ENCODE assay signal across 25 mouse cellular contexts in genomic region chr19:6516153-6516552, GRCm38 (mm10). TPM values are rescaled to one million over a fixed set of nuclear protein-coding genes. Genes with fewer than 3 reads are reported as not detected.
DNase-seq lines count a peak whose midpoint lies in the region; ATAC-seq and TF ChIP-seq lines count a peak whose summit lies in the region.
"Had no signal": no experiment of that assay in that cellular context is flagged by ENCODE, and none has a peak within 500 bp of the region (broad histone marks: within the 10 kb centered on the region; RNA-seq: fewer than 3 reads in every experiment).

No protein-coding gene starts in this region.

- intact Hi-C loops in heart, adult 2 months (cut with DNase I) = no loop called here

- H3K4me1 ChIP-seq in hindbrain, embryonic 11.5 days (replicated peaks; ENCODE audit: control insufficient read depth, insufficient read depth, low read length) = peaks cover 23% of the 10 kb centered on the region
- peaks cover 38% of the 10 kb centered on the region for H3K4me1 ChIP-seq in hindbrain, embryonic 14.5 days (replicated peaks; ENCODE audit: control insufficient read depth, insufficient read depth, low read length)
- H3K4me1 ChIP-seq in heart, adult 2 months (ENCODE audit: control insufficient read depth, insufficient read depth, low read length) = no peaks in the 10 kb centered on the region
- H3K4me1 ChIP-seq: limb, embryonic 15.5 days; liver, embryonic 15.5 days had no signal

- 0 out of 2 replicates have a peak, but pooled peaks have one; percentile 39 for ATAC-seq in cerebellum, adult (ENCODE audit: insufficient number of reproducible peaks, low FRiP score, low TSS enrichment)
- ATAC-seq in hindbrain, embryonic 11.5 days (ENCODE audit: low FRiP score) = no peak
- no peak for ATAC-seq in hindbrain, embryonic 14.5 days (ENCODE audit: low FRiP score)
- ATAC-seq: forebrain, embryonic 13.5 days; intestine, embryonic 16.5 days; midbrain, embryonic 13.5 days had no signal

- H3K4me3 ChIP-seq in hindbrain, embryonic 11.5 days (ENCODE audit: low read depth, low read length) = no peak overlapping the region
- H3K4me3 ChIP-seq in hindbrain, embryonic 14.5 days (replicated peaks; ENCODE audit: low read length) = no peak overlapping the region
- no peak overlapping the region for H3K4me3 ChIP-seq in heart, adult 2 months
- H3K4me3 ChIP-seq: forebrain, embryonic 13.5 days; limb, embryonic 15.5 days; liver, embryonic 15.5 days; midbrain, embryonic 13.5 days; neural tube, embryonic 13.5 days had no signal

- H3K79me2 ChIP-seq in heart, adult 2 months (replicated peaks; ENCODE audit: control insufficient read depth, insufficient read depth, low read length) = no peaks in the 10 kb centered on the region

- no peak for TF ChIP-seq CTCF in heart, adult 2 months (IDR thresholded peaks at IDR 0.05)

- no peak overlapping the region for H3K4me2 ChIP-seq in hindbrain, embryonic 11.5 days (replicated peaks; ENCODE audit: low read depth, low read length)
- no peak overlapping the region for H3K4me2 ChIP-seq in hindbrain, embryonic 14.5 days (replicated peaks)
- H3K4me2 ChIP-seq: forebrain, embryonic 13.5 days; limb, embryonic 15.5 days; liver, embryonic 15.5 days; midbrain, embryonic 13.5 days; neural tube, embryonic 13.5 days had no signal

- H3K9me3 ChIP-seq in hindbrain, embryonic 11.5 days (ENCODE audit: control insufficient read depth, low read length) = no peaks in the 10 kb centered on the region
- H3K9me3 ChIP-seq in hindbrain, embryonic 14.5 days (ENCODE audit: control insufficient read depth, low read length) = no peaks in the 10 kb centered on the region
- H3K9me3 ChIP-seq: forebrain, embryonic 13.5 days; limb, embryonic 15.5 days; liver, embryonic 15.5 days; midbrain, embryonic 13.5 days; neural tube, embryonic 13.5 days had no signal

- H3K27me3 ChIP-seq in hindbrain, embryonic 11.5 days (ENCODE audit: control insufficient read depth, insufficient read depth, low read length) = 0 out of 2 replicates have a peak, but pooled peaks cover 2% of the 10 kb centered on the region
- no peaks in the 10 kb centered on the region for H3K27me3 ChIP-seq in hindbrain, embryonic 14.5 days (ENCODE audit: control insufficient read depth, insufficient read depth, low read length)
- H3K27me3 ChIP-seq in heart, adult 2 months (ENCODE audit: control insufficient read depth, insufficient read depth, low read length) = no peaks in the 10 kb centered on the region
- H3K27me3 ChIP-seq: forebrain, embryonic 13.5 days; midbrain, embryonic 13.5 days; neural tube, embryonic 13.5 days had no signal

- WGBS in hindbrain, embryonic 11.5 days = 60% methylated on average over 8 of the region's 8 CpGs
- 61% methylated on average over 8 of the region's 8 CpGs for WGBS in hindbrain, embryonic 14.5 days
- WGBS in heart, adult 2 months = 63% methylated on average over 8 of the region's 8 CpGs

- 0 out of 2 replicates have a peak, but pooled peaks cover 3% of the 10 kb centered on the region for H3K36me3 ChIP-seq in hindbrain, embryonic 11.5 days (ENCODE audit: control insufficient read depth, insufficient read depth, low read length)
- H3K36me3 ChIP-seq in hindbrain, embryonic 14.5 days (replicated peaks; ENCODE audit: control insufficient read depth, insufficient read depth) = peaks cover 92% of the 10 kb centered on the region
- H3K36me3 ChIP-seq in heart, adult 2 months (ENCODE audit: control insufficient read depth, insufficient read depth, low read length) = no peaks in the 10 kb centered on the region
- H3K36me3 ChIP-seq: limb, embryonic 15.5 days; liver, embryonic 15.5 days had no signal

- TF ChIP-seq POLR2A in heart, adult 2 months (IDR thresholded peaks at IDR 0.05; ENCODE audit: insufficient read depth, low read depth, low read length) = no peak

- TF ChIP-seq EP300 in heart, adult 2 months (IDR thresholded peaks at IDR 0.05; ENCODE audit: insufficient read depth, low read depth, low read length) = no peak

- DNase-seq in cerebellum, postnatal 14 days = no peak
- peak; percentile 42 for DNase-seq in hindbrain, embryonic 11.5 days (ENCODE audit: low spot score)
- DNase-seq in hindbrain, embryonic 14.5 days (ENCODE audit: low spot score) = no peak
- peak; percentile 28 for DNase-seq in NIH3T3 (ENCODE audit: low read depth)
- peak; percentile 62 to 75 for DNase-seq in cerebellum, postnatal 25 days
- no peak for DNase-seq in heart, adult 2 months
- no peak for DNase-seq in adrenal gland, adult 2 months
- DNase-seq: adrenal gland, adult 8-10 months; gastrocnemius, postnatal 14 days; heart, adult 18-20 months; right cerebral cortex, adult 18-20 months; thymus, postnatal 25 days had no signal

- no peak overlapping the region for H3K9ac ChIP-seq in hindbrain, embryonic 11.5 days (ENCODE audit: low read depth, low read length)
- H3K9ac ChIP-seq in hindbrain, embryonic 14.5 days = no peak overlapping the region
- H3K9ac ChIP-seq in heart, adult 2 months (ENCODE audit: low read depth, low read length) = no peak overlapping the region
- H3K9ac ChIP-seq: forebrain, embryonic 13.5 days; limb, embryonic 15.5 days; liver, embryonic 15.5 days; midbrain, embryonic 13.5 days; neural tube, embryonic 13.5 days had no signal

- no peak overlapping the region; the same call in 1 of the 2 replicates for H3K27ac ChIP-seq in hindbrain, embryonic 11.5 days (ENCODE audit: low read depth, low read length)
- no peak overlapping the region for H3K27ac ChIP-seq in hindbrain, embryonic 14.5 days
- H3K27ac ChIP-seq in heart, adult 2 months = no peak overlapping the region
- H3K27ac ChIP-seq: forebrain, embryonic 13.5 days; kidney, postnatal 0 days; limb, embryonic 15.5 days; liver, embryonic 15.5 days; neural tube, embryonic 13.5 days had no signal

RNA-seq across cellular contexts. Expression of gene Slc22a12, which starts 26.7 kb away (rescaled TPM):
- not detected in 2 replicates for polyA plus RNA-seq in hindbrain, embryonic 11.5 days (2014; fragmentation: Nextera tagmentation; extraction: Ambion mirVana)
- polyA plus RNA-seq in hindbrain, embryonic 14.5 days (2014; fragmentation: Nextera tagmentation; extraction: Ambion mirVana) = not detected in 2 replicates
- total RNA-seq in heart, adult 2 months (2021) = not detected
- polyA plus RNA-seq in heart, adult 2 months (2012; rRNA removed) = not detected in 2 replicates
- total RNA-seq in adrenal gland, adult 2 months (2021) = under 1 TPM; 0.37 to 0.45 TPM
- polyA plus RNA-seq in adrenal gland, adult 2 months (2012; rRNA removed) = 0.11 and 0.32 TPM in 2 replicates
- total RNA-seq: gastrocnemius, postnatal 14 days; hematopoietic stem cell, adult 5-6 weeks; MEL had no signal
- polyA plus RNA-seq: embryonic facial prominence, embryonic 11.5 days; forebrain, embryonic 13.5 days; heart, embryonic 16.5 days; intestine, embryonic 16.5 days; limb, embryonic 15.5 days; liver, embryonic 15.5 days; lung, embryonic 16.5 days; midbrain, embryonic 13.5 days; neural tube, embryonic 13.5 days had no signal

Comparison
In these comparisons a context has a peak if more than half of its experiments do, and no peak if none do; other contexts are left out.
1. DNase-seq: peak in hindbrain, embryonic 11.5 days (single experiment), NIH3T3 (single experiment) and cerebellum, postnatal 25 days (2 of 2); none in cerebellum, postnatal 14 days (0 of 2), hindbrain, embryonic 14.5 days (single experiment), heart, adult 2 months (0 of 2) and adrenal gland, adult 2 months (single experiment).